Mouse (Mus musculus) mesoderm, embryonic 11.5 days (tissue): ENCODE measurements at regions not wholly inside any gene's neighbourhood (a gene's known extent, or its start where the extent isn't known, plus 50 kb on each side); places are given as distances from the start of the nearest gene placed in this dataset.

Source experiments
- DNase-seq: peaks from one replicate; pipeline ENCODE4 v3.0.0-alpha.2; 2012; ENCODE audit warnings: low read depth, low spot score

- DNase-seq, result no peak
Measured at GRCm38 (mm10) chr3:34761783-34762182, 111.6 kb downstream of the Sox2 start.

GRCm38 (mm10) chr3:34764559-34764958, 114.4 kb downstream of the Sox2 start:
- DNase-seq, result no peak

DNA sequence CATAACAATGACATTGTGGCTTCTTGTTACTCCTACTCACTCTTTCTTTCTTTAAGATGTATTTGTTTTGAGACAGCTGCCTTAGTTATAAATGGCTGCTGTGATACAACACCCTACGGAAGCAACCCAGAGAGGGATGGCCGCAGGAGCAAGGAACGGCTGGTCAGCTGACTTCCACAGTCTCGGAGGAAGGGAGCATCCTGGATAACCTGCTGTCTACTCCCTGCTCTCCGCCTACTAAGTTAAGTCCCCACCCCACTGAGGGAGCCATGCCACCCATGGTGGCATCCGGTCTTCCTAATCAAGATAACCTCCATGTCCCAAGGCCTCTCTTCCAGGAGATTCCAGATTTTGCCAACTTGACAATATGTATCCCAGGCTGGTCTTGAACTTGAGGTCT, 114.9 kb downstream of the Sox2 start:
- no peak for DNase-seq

GRCm38 (mm10) chr3:34769818-34770217, 119.6 kb downstream of the Sox2 start:
- no peak for DNase-seq

GRCm38 (mm10) chr3:34770271-34770670, 120.1 kb downstream of the Sox2 start:
- DNase-seq, result no peak

DNA sequence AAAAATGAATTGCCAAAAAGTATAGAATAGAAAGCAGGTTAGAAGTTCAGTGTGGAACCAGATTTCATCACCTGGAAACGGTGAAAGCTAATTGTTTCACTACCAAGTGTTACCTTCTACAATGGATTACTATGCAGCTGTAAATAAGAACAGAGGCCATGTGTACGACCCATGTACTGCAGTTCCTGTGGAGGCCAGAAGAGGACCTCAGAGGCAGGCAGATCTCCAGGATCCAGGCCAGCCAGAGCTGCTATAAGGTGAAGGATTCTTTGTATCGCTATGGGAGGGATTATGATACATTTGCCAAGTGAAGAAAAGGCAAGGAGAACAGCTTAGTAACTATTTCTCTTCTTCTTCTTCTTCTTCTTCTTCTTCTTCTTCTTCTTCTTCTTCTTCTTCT, 121.8 kb downstream of the Sox2 start:
- no peak for DNase-seq

- DNase-seq, result peak; percentile 49
Measured at GRCm38 (mm10) chr3:34773678-34774425, 123.6 kb downstream of the Sox2 start.

DNA sequence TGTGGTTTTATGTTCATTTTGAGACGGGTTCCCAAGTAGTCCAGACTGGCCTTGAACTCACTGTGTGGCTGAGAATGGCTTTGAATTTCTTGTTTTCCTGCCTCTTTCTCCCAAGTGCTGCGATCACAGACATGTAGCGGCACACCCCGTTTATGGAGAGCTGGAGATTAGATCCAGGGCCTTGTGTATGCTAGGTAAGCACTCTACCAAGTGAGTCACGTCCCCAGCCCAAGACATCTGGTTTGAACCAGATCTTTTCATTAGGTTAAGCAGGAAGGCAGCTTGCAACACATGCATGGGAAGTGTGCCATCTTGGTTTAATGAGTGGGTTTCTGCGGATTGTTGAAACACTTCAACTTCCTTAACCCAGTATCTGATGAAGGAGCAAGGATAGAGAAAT, 131.6 kb downstream of the Sox2 start:
- no peak for DNase-seq

- DNase-seq, result no peak
Measured at GRCm38 (mm10) chr3:34783398-34783797, 133.2 kb downstream of the Sox2 start.

- no peak for DNase-seq
Measured at GRCm38 (mm10) chr3:34787211-34787610, 137.0 kb downstream of the Sox2 start.

- DNase-seq, result peak; percentile 85
Measured at GRCm38 (mm10) chr3:34795103-34795983, 145.1 kb downstream of the Sox2 start.

DNA sequence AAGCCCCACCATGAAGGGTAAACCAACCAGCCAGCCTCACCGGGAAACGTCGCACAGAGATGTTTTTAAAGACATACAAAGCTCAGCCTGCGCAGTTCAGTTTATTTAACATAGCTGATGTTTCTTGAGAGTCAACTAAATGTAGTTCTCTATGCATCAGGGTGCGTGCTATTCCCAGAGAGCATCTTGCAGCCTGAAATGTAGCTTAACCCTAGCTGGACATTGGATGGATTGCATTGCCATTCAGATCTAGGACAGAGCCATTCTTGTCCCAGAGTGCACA, 145.7 kb downstream of the Sox2 start:
- DNase-seq, result no peak

- DNase-seq, result no peak
Measured at GRCm38 (mm10) chr3:34808833-34809232, 158.6 kb downstream of the Sox2 start.

DNA sequence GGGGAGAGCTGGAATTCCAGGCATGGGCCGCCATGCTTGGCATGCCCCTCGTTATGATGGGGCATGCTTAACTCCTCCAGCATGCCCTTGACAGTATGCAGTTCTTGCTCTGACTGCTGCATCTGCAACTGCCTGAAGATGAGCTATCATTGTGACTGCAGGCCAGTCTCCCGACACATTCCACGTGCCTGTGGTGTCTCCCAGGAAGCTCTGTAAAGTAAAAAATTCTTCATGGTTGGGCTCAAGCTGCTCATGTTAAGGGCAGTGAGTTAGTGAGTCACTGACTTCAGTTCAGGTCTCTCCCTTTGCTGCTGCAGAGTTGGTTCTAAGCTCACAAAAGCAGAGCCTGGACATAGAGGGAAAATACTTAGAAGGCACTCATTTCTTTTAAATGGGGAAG, 161.5 kb downstream of the Sox2 start:
- DNase-seq, result no peak

DNA sequence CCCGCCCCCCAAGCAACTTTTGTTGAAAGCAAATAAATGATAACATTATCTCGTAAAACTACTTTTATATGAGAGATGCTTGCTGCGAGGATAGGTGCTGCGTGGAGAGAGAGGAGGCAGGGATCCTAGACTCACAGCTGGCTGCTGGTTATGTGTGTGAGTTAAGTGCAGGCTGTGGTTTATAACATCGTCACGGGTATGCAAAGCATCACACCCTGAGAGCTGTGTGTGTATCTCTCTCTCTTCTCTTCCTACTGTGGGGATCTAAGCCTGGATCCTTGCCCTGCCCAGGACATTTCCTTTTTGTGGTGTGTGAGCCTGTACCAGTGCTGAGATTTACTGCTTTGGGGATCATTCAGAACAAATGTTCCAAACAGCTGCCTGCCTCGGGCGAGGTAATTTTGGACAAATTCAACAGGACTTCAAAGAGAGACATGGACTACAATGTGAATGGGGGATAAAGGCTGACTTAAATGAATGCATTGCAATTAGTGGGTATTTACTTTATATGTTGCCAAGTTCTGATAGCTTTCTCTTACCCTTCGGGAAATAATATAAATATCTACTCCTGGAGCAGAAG, 162.9 kb downstream of the Sox2 start:
- no peak for DNase-seq

DNA sequence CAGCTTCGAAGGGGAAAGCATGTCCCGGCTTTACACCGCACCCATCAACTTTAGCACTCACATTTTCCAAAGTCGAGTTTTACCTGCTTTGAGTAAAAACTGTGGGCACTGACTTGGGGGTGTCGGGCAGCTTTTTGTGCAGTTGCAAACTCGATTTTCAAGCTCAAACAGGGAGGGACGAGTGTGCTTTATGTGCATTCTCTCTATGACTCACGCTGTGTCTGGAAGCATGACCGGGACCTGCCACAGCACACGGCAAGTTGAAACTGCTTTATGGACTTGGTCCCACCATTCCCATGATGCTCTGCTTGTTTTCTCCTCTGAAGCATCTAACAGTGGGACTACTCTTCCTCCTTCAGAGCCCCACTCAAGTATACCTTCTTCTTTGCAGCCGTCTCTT, 174.8 kb downstream of the Sox2 start:
- DNase-seq, result no peak

GRCm38 (mm10) chr3:34826396-34826795, 176.2 kb downstream of the Sox2 start:
- no peak for DNase-seq

DNA sequence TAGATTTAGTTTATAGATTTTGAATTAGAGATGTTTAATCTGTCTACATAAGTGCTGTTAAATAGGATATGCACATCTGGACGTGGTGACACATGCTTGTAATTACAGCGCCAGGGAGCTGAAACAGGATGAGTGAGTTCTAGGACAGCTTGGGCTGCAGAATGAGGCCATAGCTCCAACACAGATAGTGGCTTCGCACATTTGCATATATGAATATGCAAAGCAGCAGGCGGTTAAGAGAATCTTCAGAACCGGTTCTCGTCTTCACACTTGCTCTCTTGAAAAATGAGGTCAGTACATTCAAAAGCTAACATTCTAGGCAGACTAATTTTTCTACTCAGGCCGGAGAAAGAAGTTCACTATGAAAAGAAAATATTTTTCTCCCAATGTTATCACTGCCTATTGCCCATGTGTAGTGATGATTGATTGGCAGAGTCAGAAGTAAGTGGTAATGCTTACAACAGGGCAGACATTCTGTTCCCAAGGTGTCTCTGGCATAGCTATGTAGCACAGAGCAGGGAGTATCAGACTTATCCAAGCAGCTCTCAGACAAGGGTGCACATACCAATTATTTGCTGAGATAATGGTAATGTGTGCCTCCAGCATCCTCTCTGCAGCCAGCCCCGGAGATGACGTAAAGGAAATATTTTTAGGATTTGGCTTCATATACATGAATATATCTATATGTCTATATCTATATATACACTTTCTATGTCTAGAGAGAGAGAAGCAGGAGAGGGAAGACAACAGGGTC, 178.4 kb downstream of the Sox2 start:
- no peak for DNase-seq

- no peak for DNase-seq
Measured at GRCm38 (mm10) chr3:34836741-34837267, 186.6 kb downstream of the Sox2 start.

GRCm38 (mm10) chr3:34837644-34838332, 187.6 kb downstream of the Sox2 start:
- peak; percentile 48 for DNase-seq
